Mouse (Mus musculus) CH12.LX (cell line): Measurements from ENCODE around the gene P3h2. TPM values are rescaled to one million over a fixed set of nuclear protein-coding genes. Genes with fewer than 3 reads are reported as not detected.

Experiments
- DNase-seq: peaks from one replicate; pipeline ENCODE4 v3.0.0-alpha.2; 2013; ENCODE audit errors: extremely low read depth
- H3K27ac ChIP-seq: 2 replicates; pipeline ENCODE4 v1.5.1; 2012; ENCODE audit warnings: low read depth, mild to moderate bottlenecking, control low read depth, moderate library complexity; ENCODE audit not compliant: insufficient read depth
- H3K27me3 ChIP-seq: replicated peaks from 2 replicates; pipeline ENCODE3; 2012; ENCODE audit warnings: inconsistent platforms
- H3K36me3 ChIP-seq, 2 experiments: replicated peaks in 1 of 2; 2 replicates each; pipeline versions ENCODE3 to v1.6.1; 2012; ENCODE audit warnings: inconsistent platforms in 1 of 2, low read length in 1 of 2, mild to moderate bottlenecking in 1 of 2, mixed read lengths in 1 of 2, moderate library complexity in 1 of 2; ENCODE audit not compliant: control insufficient read depth in 1 of 2, insufficient read depth in 1 of 2
- H3K4me1 ChIP-seq, 2 experiments: 2 replicates each; pipeline ENCODE4 v1.6.1; 2012; ENCODE audit warnings: inconsistent platforms in 1 of 2, moderate library complexity in 1 of 2; ENCODE audit not compliant: insufficient read depth in 2 of 2, control insufficient read depth in 1 of 2
- H3K4me2 ChIP-seq: 2 replicates; pipeline ENCODE4 v1.6.1; 2012; ENCODE audit warnings: low read depth, mild to moderate bottlenecking, control low read depth; ENCODE audit not compliant: poor library complexity, insufficient read depth, severe bottlenecking
- H3K4me3 ChIP-seq, 3 experiments: fragments of 150-350 bp in 1 of 3; sonication (generic) in 1 of 3; replicated peaks in 1 of 3; 2 replicates each; pipeline versions ENCODE3 to v1.5.1; 2011 to 2012; ENCODE audit warnings: low read depth in 2 of 3, low read length in 2 of 3, mild to moderate bottlenecking in 2 of 3, moderate library complexity in 2 of 3, control low read depth in 1 of 3, improper control_type of control experiment in 1 of 3, inconsistent platforms in 1 of 3, mixed read lengths in 1 of 3; ENCODE audit not compliant: poor library complexity in 1 of 3
- H3K79me2 ChIP-seq: replicated peaks from 2 replicates; pipeline ENCODE4 v1.6.1; 2012; ENCODE audit warnings: mild to moderate bottlenecking, moderate library complexity; ENCODE audit not compliant: control insufficient read depth, poor library complexity, insufficient read depth, severe bottlenecking; ENCODE audit errors: extremely low read depth
- H3K9ac ChIP-seq: 2 replicates; pipeline ENCODE4 v1.6.1; 2012; ENCODE audit warnings: low read depth, mild to moderate bottlenecking, control low read depth, moderate library complexity; ENCODE audit not compliant: insufficient read depth
- H3K9me3 ChIP-seq: replicated peaks from 2 replicates; pipeline ENCODE3; 2012; ENCODE audit warnings: low read length, inconsistent platforms, mixed read lengths
- CHD2 ChIP-seq: IDR thresholded peaks from 2 replicates; pipeline ENCODE4 v1.6.1; 2011; ENCODE audit warnings: low read length, improper control_type of control experiment
- CTCF ChIP-seq, 2 experiments: IDR thresholded peaks in 1 of 2; conservative IDR thresholded peaks in 1 of 2; 2 replicates each; pipeline ENCODE4 v1.5.1; 2011 to 2012; ENCODE audit warnings: low read depth in 2 of 2, low read length in 2 of 2, improper control_type of control experiment in 1 of 2, inconsistent platforms in 1 of 2, mild to moderate bottlenecking in 1 of 2, moderate library complexity in 1 of 2
- ELF1 ChIP-seq: IDR thresholded peaks from 2 replicates; pipeline ENCODE4 v1.6.1; 2014; ENCODE audit warnings: low read depth, mild to moderate bottlenecking, inconsistent platforms, low read length, improper control_type of control experiment
- GABPA ChIP-seq: IDR thresholded peaks from 2 replicates; pipeline ENCODE4 v1.6.1; 2012; ENCODE audit warnings: low read depth, low read length, improper control_type of control experiment, inconsistent platforms; ENCODE audit not compliant: insufficient replicate concordance
- HCFC1 ChIP-seq: IDR thresholded peaks from 2 replicates; pipeline ENCODE4 v1.6.1; 2012; ENCODE audit warnings: low read depth, mild to moderate bottlenecking, inconsistent platforms, low read length, improper control_type of control experiment
- IRF4 ChIP-seq: IDR thresholded peaks from 2 replicates; pipeline ENCODE4 v1.6.1; 2014; ENCODE audit warnings: low read depth, mild to moderate bottlenecking, inconsistent platforms, low read length, improper control_type of control experiment
- JUND ChIP-seq: conservative IDR thresholded peaks from 2 replicates; pipeline ENCODE4 v1.6.1; 2011; ENCODE audit warnings: low read depth, low read length, improper control_type of control experiment
- KAT2A ChIP-seq: IDR thresholded peaks from 2 replicates; pipeline ENCODE4 v1.6.1; 2012; ENCODE audit warnings: low read length, improper control_type of control experiment, inconsistent platforms; ENCODE audit not compliant: insufficient replicate concordance
- MAFK ChIP-seq: IDR thresholded peaks from 2 replicates; pipeline ENCODE4 v1.6.1; 2011; ENCODE audit warnings: low read length, improper control_type of control experiment; ENCODE audit not compliant: insufficient replicate concordance
- MAZ ChIP-seq: IDR thresholded peaks from 2 replicates; pipeline ENCODE4 v1.6.1; 2012; ENCODE audit warnings: low read depth, mild to moderate bottlenecking, inconsistent platforms, low read length, improper control_type of control experiment, moderate library complexity
- MEF2A ChIP-seq: IDR thresholded peaks from 2 replicates; pipeline ENCODE4 v1.6.1; 2014; ENCODE audit warnings: low read depth, mild to moderate bottlenecking, inconsistent platforms, low read length, improper control_type of control experiment, borderline replicate concordance
- MXI1 ChIP-seq: IDR thresholded peaks from 2 replicates; pipeline ENCODE4 v1.6.1; 2011; ENCODE audit warnings: mild to moderate bottlenecking, low read depth, low read length, improper control_type of control experiment
- NELFE ChIP-seq: IDR thresholded peaks from 2 replicates; pipeline ENCODE4 v1.6.1; 2011; ENCODE audit warnings: low read depth, low read length, improper control_type of control experiment
- NRF1 ChIP-seq: IDR thresholded peaks from 2 replicates; pipeline ENCODE4 v1.6.1; 2014; ENCODE audit warnings: low read depth, mild to moderate bottlenecking, inconsistent platforms, low read length, improper control_type of control experiment, moderate library complexity
- PAX5 ChIP-seq: IDR thresholded peaks from 2 replicates; pipeline ENCODE4 v1.6.1; 2012; ENCODE audit warnings: low read length, inconsistent platforms, mixed read lengths
- POLR2A ChIP-seq: IDR thresholded peaks from 2 replicates; pipeline ENCODE4 v1.6.1; 2011; ENCODE audit warnings: low read depth, mild to moderate bottlenecking, improper control_type of control experiment, low read length
- POLR2AphosphoS2 ChIP-seq: IDR thresholded peaks from 2 replicates; pipeline ENCODE4 v1.6.1; 2011; ENCODE audit warnings: low read depth, low read length, improper control_type of control experiment
- RAD21 ChIP-seq: IDR thresholded peaks from 2 replicates; pipeline ENCODE4 v1.6.1; 2011; ENCODE audit warnings: low read depth, mild to moderate bottlenecking, low read length, improper control_type of control experiment, moderate library complexity
- RCOR1 ChIP-seq: conservative IDR thresholded peaks from 2 replicates; pipeline ENCODE4 v1.6.1; 2012; ENCODE audit warnings: low read depth, mild to moderate bottlenecking, inconsistent platforms, low read length, improper control_type of control experiment
- SIN3A ChIP-seq: IDR thresholded peaks from 2 replicates; pipeline ENCODE4 v1.6.1; 2012; ENCODE audit warnings: low read length, improper control_type of control experiment, inconsistent platforms
- SMC3 ChIP-seq: IDR thresholded peaks from 2 replicates; pipeline ENCODE4 v1.6.1; 2011; ENCODE audit warnings: low read depth, low read length, improper control_type of control experiment
- TBP ChIP-seq: conservative IDR thresholded peaks from 2 replicates; pipeline ENCODE4 v1.6.1; 2011; ENCODE audit warnings: low read depth, low read length, improper control_type of control experiment
- TCF12 ChIP-seq: IDR thresholded peaks from 2 replicates; pipeline ENCODE4 v1.6.1; 2014; ENCODE audit warnings: low read depth, mild to moderate bottlenecking, inconsistent platforms, low read length, improper control_type of control experiment
- UBTF ChIP-seq: IDR thresholded peaks from 2 replicates; pipeline ENCODE4 v1.6.1; 2012; ENCODE audit warnings: low read depth, mild to moderate bottlenecking, inconsistent platforms, low read length, improper control_type of control experiment, moderate library complexity
- ZC3H11A ChIP-seq: IDR thresholded peaks from 2 replicates; pipeline ENCODE4 v1.6.1; 2012; ENCODE audit warnings: low read depth, mild to moderate bottlenecking, inconsistent platforms, low read length, improper control_type of control experiment
- ZKSCAN1 ChIP-seq: IDR thresholded peaks from 2 replicates; pipeline ENCODE4 v1.6.1; 2012; ENCODE audit warnings: low read depth, inconsistent platforms, low read length, improper control_type of control experiment, borderline replicate concordance
- ZMIZ1 ChIP-seq: IDR thresholded peaks from 2 replicates; pipeline ENCODE4 v1.6.1; 2012; ENCODE audit warnings: low read depth, mild to moderate bottlenecking, inconsistent platforms, low read length, improper control_type of control experiment
- ZNF384 ChIP-seq: IDR thresholded peaks from 2 replicates; pipeline ENCODE4 v1.6.1; 2012; ENCODE audit warnings: low read depth, low read length, improper control_type of control experiment, inconsistent platforms
- dilution Hi-C: fragments of 300-500 bp; cut with MboI; formaldehyde crosslinking; loops from 2 replicates; pipeline ENCODE4 v1.14.3; 2020; ENCODE audit warnings: low sequenced_read_pairs; ENCODE audit not compliant: extremely low pct_unique_long_range_greater_than_20kb, extremely low pct_ligation_motif_present
- in situ Hi-C: fragments of 300-500 bp; cut with MboI; formaldehyde crosslinking; loops from 3 replicates; pipeline ENCODE4 v1.14.3; 2019; ENCODE audit warnings: low sequenced_read_pairs, low pct_ligation_motif_present, low pct_unique_long_range_greater_than_20kb, mixed read lengths
- polyA plus RNA-seq: library from polyadenylated mRNA; unstranded; fragments of >175 nt; gene quantifications from 2 replicates; pipeline ENCODE4 v1.2.1, GENCODE M21; 2012; ENCODE audit warnings: low read depth; ENCODE audit not compliant: insufficient read length
- total RNA-seq, 2 experiments: library from RNA; depleted of rRNA; stranded (reverse); fragments of 300-350 nt in 1 of 2; fragments of >200 nt in 1 of 2; gene quantifications; 2 replicates each; pipeline ENCODE4 v1.2.3; 2012 to 2014

The P3h2 gene
- total and polyA plus RNA-seq, 3 experiments, result 0.08 to 0.73 (median 0.27) TPM

- dilution Hi-C loops, result no loop called here
- TF ChIP-seq ELF1 (no peak), GABPA (no peak), IRF4 (no peak), ZC3H11A (peak; percentile 97), MXI1 (no peak), TBP (no peak), TCF12 (no peak), RAD21 (peak; percentile 93), HCFC1 (no peak), RCOR1 (no peak), POLR2AphosphoS2 (no peak), UBTF (no peak), KAT2A (no peak), MAFK (no peak), ZNF384 (no peak), CTCF (conservative IDR thresholded peaks at IDR 0.05 in 1 of 2, IDR thresholded peaks at IDR 0.05 in 1 of 2; ENCODE audit: low read depth in 2 of 2, low read length in 2 of 2) (peak; percentile 22 to 89; a peak in 2 of 4 replicates), CHD2 (no peak), ZKSCAN1 (no peak), NELFE (0 out of 2 replicates have a peak, but pooled peaks have one; percentile 32), MEF2A (no peak), SMC3 (peak; percentile 91), JUND (no peak), POLR2A (no peak), MAZ (no peak), NRF1 (no peak), PAX5 (no peak), ZMIZ1 (no peak), SIN3A (no peak)
- TF ChIP-seq, all 38 proteins: peak for 5
- H3K79me2 ChIP-seq, result no peaks in the 10 kb centered on the region
- no peak overlapping the region for H3K4me3 ChIP-seq
- DNase-seq, result no peak
- no peaks in the 10 kb centered on the region for H3K36me3 ChIP-seq
- in situ Hi-C loops, result loop anchor here (25.0 kb wide), 1 partner anchor 560 kb away; no protein-coding TSS in a partner anchor
- H3K4me1 ChIP-seq, result peaks cover 8 to 20% of the 10 kb centered on the region in 2 experiments; a peak in 3 of 4 replicates
- no peaks in the 10 kb centered on the region for H3K9me3 ChIP-seq
- no peak overlapping the region for H3K9ac ChIP-seq
- no peaks in the 10 kb centered on the region for H3K27me3 ChIP-seq
- no peak overlapping the region for H3K27ac ChIP-seq
- no peak overlapping the region for H3K4me2 ChIP-seq
These were observed 153.6 kb downstream of the P3h2 start for GRCm38 (mm10) chr16:25952005-25952404.
